19 mouse cellular contexts compared by ENCODE assay signal in genomic region chr3:115768290-115768689, GRCm38 (mm10). TPM values are rescaled to one million over a fixed set of nuclear protein-coding genes. Genes with fewer than 3 reads are reported as not detected.
DNase-seq lines count a peak whose midpoint lies in the region; ATAC-seq lines count a peak whose summit lies in the region.
"Had no signal": no experiment of that assay in that cellular context is flagged by ENCODE, and none has a peak within 500 bp of the region (broad histone marks: within the 10 kb centered on the region; RNA-seq: fewer than 3 reads in every experiment).

No protein-coding gene starts in this region.

- DNase-seq in heart, postnatal 25 days (ENCODE audit: low spot score): no peak
- no peak for DNase-seq in kidney, postnatal 14 days
- DNase-seq in lung, postnatal 14 days: no peak
- no peak for DNase-seq in embryo, embryonic 11 days
- DNase-seq: cerebellum, adult 2 months; cerebellum, postnatal 36 days; layer of hippocampus, adult 9-11 months; midbrain, embryonic 14.5 days; right cerebral cortex, adult 18-20 months had no signal

- no peak overlapping the region for H3K4me2 ChIP-seq in heart, embryonic 12.5 days
- H3K4me2 ChIP-seq in kidney, embryonic 16.5 days (replicated peaks; ENCODE audit: low read depth, low read length): no peak overlapping the region
- H3K4me2 ChIP-seq in lung, embryonic 15.5 days: no peak overlapping the region
- H3K4me2 ChIP-seq: hindbrain, embryonic 15.5 days; intestine, embryonic 15.5 days; limb, embryonic 13.5 days; neural tube, embryonic 13.5 days had no signal

- H3K9me3 ChIP-seq in heart, embryonic 12.5 days (replicated peaks): no peaks in the 10 kb centered on the region
- H3K9me3 ChIP-seq in kidney, embryonic 16.5 days (ENCODE audit: low read length): no peaks in the 10 kb centered on the region
- no peaks in the 10 kb centered on the region for H3K9me3 ChIP-seq in lung, embryonic 15.5 days
- H3K9me3 ChIP-seq: embryonic facial prominence, embryonic 10.5 days; hindbrain, embryonic 15.5 days; intestine, embryonic 15.5 days; limb, embryonic 13.5 days; neural tube, embryonic 13.5 days had no signal

- ATAC-seq in heart, embryonic 12.5 days (ENCODE audit: insufficient number of reproducible peaks, low FRiP score): no peak
- ATAC-seq in kidney, embryonic 16.5 days (ENCODE audit: low FRiP score, low TSS enrichment): no peak
- no peak for ATAC-seq in lung, embryonic 15.5 days (ENCODE audit: borderline replicate concordance, extremely low read depth, low FRiP score, low TSS enrichment)
- ATAC-seq: intestine, embryonic 15.5 days had no signal

- intact Hi-C loops in heart, postnatal 25 days (cut with DNase I): no loop called here

- peaks cover 15% of the 10 kb centered on the region for H3K4me1 ChIP-seq in heart, embryonic 12.5 days (replicated peaks)
- H3K4me1 ChIP-seq in kidney, embryonic 16.5 days (ENCODE audit: insufficient read depth, low read length): no peaks in the 10 kb centered on the region
- H3K4me1 ChIP-seq in lung, embryonic 15.5 days: peaks cover 3% of the 10 kb centered on the region; the same call in 1 of the 2 replicates
- H3K4me1 ChIP-seq: hindbrain, embryonic 15.5 days; limb, embryonic 13.5 days; neural tube, embryonic 13.5 days had no signal

- no peak overlapping the region for H3K9ac ChIP-seq in heart, embryonic 12.5 days
- no peak overlapping the region for H3K9ac ChIP-seq in kidney, embryonic 16.5 days (replicated peaks; ENCODE audit: low read length)
- no peak overlapping the region for H3K9ac ChIP-seq in lung, embryonic 15.5 days
- H3K9ac ChIP-seq: hindbrain, embryonic 15.5 days; intestine, embryonic 15.5 days; limb, embryonic 13.5 days; liver, embryonic 14.5 days; neural tube, embryonic 13.5 days had no signal

- no peaks in the 10 kb centered on the region for H3K27me3 ChIP-seq in heart, embryonic 12.5 days (replicated peaks)
- no peaks in the 10 kb centered on the region for H3K27me3 ChIP-seq in kidney, embryonic 16.5 days (ENCODE audit: insufficient read depth, low read length)
- H3K27me3 ChIP-seq in lung, embryonic 15.5 days: no peaks in the 10 kb centered on the region
- H3K27me3 ChIP-seq: hindbrain, embryonic 15.5 days; intestine, embryonic 15.5 days; limb, embryonic 13.5 days; neural tube, embryonic 13.5 days had no signal

- no peaks in the 10 kb centered on the region for H3K36me3 ChIP-seq in heart, embryonic 12.5 days
- H3K36me3 ChIP-seq in kidney, embryonic 16.5 days (ENCODE audit: insufficient read depth, low read length): no peaks in the 10 kb centered on the region
- H3K36me3 ChIP-seq in lung, embryonic 15.5 days: no peaks in the 10 kb centered on the region
- H3K36me3 ChIP-seq: embryonic facial prominence, embryonic 10.5 days; hindbrain, embryonic 15.5 days; intestine, embryonic 15.5 days; limb, embryonic 13.5 days; neural tube, embryonic 13.5 days had no signal

- peak overlapping the region; percentile 25; the same call in 1 of the 2 replicates for H3K27ac ChIP-seq in heart, embryonic 12.5 days (ENCODE audit: poor library complexity, severe bottlenecking)
- peak overlapping the region; percentile 55; the same call in 1 of the 2 replicates for H3K27ac ChIP-seq in kidney, embryonic 16.5 days (ENCODE audit: low read length)
- H3K27ac ChIP-seq in lung, embryonic 15.5 days: peak overlapping the region; percentile 63
- H3K27ac ChIP-seq: embryonic facial prominence, embryonic 10.5 days; hindbrain, embryonic 15.5 days; intestine, embryonic 15.5 days; limb, embryonic 13.5 days; liver, embryonic 14.5 days; neural tube, embryonic 13.5 days; stomach, postnatal 0 days had no signal

- WGBS in heart, embryonic 12.5 days: 35% methylated on average over 1 of the region's 1 CpGs
- WGBS in kidney, embryonic 16.5 days: 97% methylated on average over 1 of the region's 1 CpGs
- WGBS in lung, embryonic 15.5 days: 94% methylated on average over 1 of the region's 1 CpGs

- no peak overlapping the region for H3K4me3 ChIP-seq in heart, embryonic 12.5 days
- H3K4me3 ChIP-seq in kidney, embryonic 16.5 days (ENCODE audit: low read length): no peak overlapping the region
- H3K4me3 ChIP-seq in lung, embryonic 15.5 days: no peak overlapping the region
- H3K4me3 ChIP-seq: embryonic facial prominence, embryonic 10.5 days; hindbrain, embryonic 15.5 days; intestine, embryonic 15.5 days; limb, embryonic 13.5 days; neural tube, embryonic 13.5 days had no signal

RNA-seq across cellular contexts. Expression of gene S1pr1, which starts 53.4 kb away (rescaled TPM):
- polyA plus RNA-seq in heart, embryonic 12.5 days (2016; fragmentation: Nextera tagmentation; extraction: Ambion mirVana): 86.0 and 87.5 TPM in 2 replicates
- total RNA-seq in heart, postnatal 25 days (2021): 10 to 100 TPM; 50.5 to 51.0 TPM
- 21.0 and 26.1 TPM in 2 replicates for polyA plus RNA-seq in kidney, embryonic 16.5 days (2015; fragmentation: Nextera tagmentation; extraction: Ambion mirVana)
- 32.0 and 34.2 TPM in 2 replicates for polyA plus RNA-seq in lung, embryonic 15.5 days (2015; fragmentation: Nextera tagmentation; extraction: Ambion mirVana)
